Mouse (Mus musculus): ENCODE measurements around the gene Mea1. TPM values are rescaled to one million over a fixed set of nuclear protein-coding genes. Genes with fewer than 3 reads are reported as not detected.

Gene Mea1
- polyA plus RNA-seq, 1 experiment from 2014 or later = 180 TPM

Other genes starting within 250 kb of the Mea1 start
- 0.24 and 0.74 TPM in 2 replicates for gene Crip3, start 249.9 kb upstream of the Mea1 start, polyA plus RNA-seq (2014; fragmentation: Nextera tagmentation; extraction: Ambion mirVana)
- gene Slc22a7, start 240.3 kb upstream of the Mea1 start, polyA plus RNA-seq (2014; fragmentation: Nextera tagmentation; extraction: Ambion mirVana) = not detected in 2 replicates
- gene Ttbk1, start 191.1 kb upstream of the Mea1 start, polyA plus RNA-seq (2014; fragmentation: Nextera tagmentation; extraction: Ambion mirVana) = 2.6 and 3.1 TPM in 2 replicates
- 55.3 and 64.9 TPM in 2 replicates for gene Dnph1, start 182.1 kb upstream of the Mea1 start, polyA plus RNA-seq (2014; fragmentation: Nextera tagmentation; extraction: Ambion mirVana)
- 4.4 and 5.4 TPM in 2 replicates for gene Cul9, start 132.4 kb upstream of the Mea1 start, polyA plus RNA-seq (2014; fragmentation: Nextera tagmentation; extraction: Ambion mirVana)
- 5.9 and 7.7 TPM in 2 replicates for gene Srf, start 122.6 kb upstream of the Mea1 start, polyA plus RNA-seq (2014; fragmentation: Nextera tagmentation; extraction: Ambion mirVana)
- 32.9 and 35.8 TPM in 2 replicates for gene Ptk7, start 49.3 kb upstream of the Mea1 start, polyA plus RNA-seq (2014; fragmentation: Nextera tagmentation; extraction: Ambion mirVana)
- gene Klc4, start 32.8 kb upstream of the Mea1 start, polyA plus RNA-seq (2014; fragmentation: Nextera tagmentation; extraction: Ambion mirVana) = 36.4 and 38.4 TPM in 2 replicates
- gene Mrpl2, start 32.6 kb upstream of the Mea1 start, polyA plus RNA-seq (2014; fragmentation: Nextera tagmentation; extraction: Ambion mirVana) = 104 and 113 TPM in 2 replicates
- gene Cul7, start 28.5 kb upstream of the Mea1 start, polyA plus RNA-seq (2014; fragmentation: Nextera tagmentation; extraction: Ambion mirVana) = 31.7 and 37.0 TPM in 2 replicates
- gene Rrp36, start 4.4 kb upstream of the Mea1 start, polyA plus RNA-seq (2014; fragmentation: Nextera tagmentation; extraction: Ambion mirVana) = 49.8 and 53.5 TPM in 2 replicates
- gene Klhdc3, start 2.1 kb downstream of the Mea1 start, polyA plus RNA-seq (2014; fragmentation: Nextera tagmentation; extraction: Ambion mirVana) = 130 TPM in 2 replicates
- 119 and 124 TPM in 2 replicates for gene Ppp2r5d, start 26.3 kb downstream of the Mea1 start, polyA plus RNA-seq (2014; fragmentation: Nextera tagmentation; extraction: Ambion mirVana)
- 18.5 and 21.5 TPM in 2 replicates for gene Pex6, start 32.7 kb downstream of the Mea1 start, polyA plus RNA-seq (2014; fragmentation: Nextera tagmentation; extraction: Ambion mirVana)
- gene Gnmt, start 50.4 kb downstream of the Mea1 start, polyA plus RNA-seq (2014; fragmentation: Nextera tagmentation; extraction: Ambion mirVana) = 0.37 TPM in 1 of 2 replicates, not detected in the other
- gene Cnpy3, start 73.4 kb downstream of the Mea1 start, polyA plus RNA-seq (2014; fragmentation: Nextera tagmentation; extraction: Ambion mirVana) = 53.1 and 54.9 TPM in 2 replicates
- 0.38 and 0.95 TPM in 2 replicates for gene Ptcra, start 84.9 kb downstream of the Mea1 start, polyA plus RNA-seq (2014; fragmentation: Nextera tagmentation; extraction: Ambion mirVana)
- gene 2310039H08Rik, start 93.8 kb downstream of the Mea1 start, polyA plus RNA-seq (2014; fragmentation: Nextera tagmentation; extraction: Ambion mirVana) = 45.7 and 47.8 TPM in 2 replicates
- 147 and 150 TPM in 2 replicates for gene Rpl7l1, start 103.9 kb downstream of the Mea1 start, polyA plus RNA-seq (2014; fragmentation: Nextera tagmentation; extraction: Ambion mirVana)
- 6.7 and 8.4 TPM in 2 replicates for gene Bicral, start 179.7 kb downstream of the Mea1 start, polyA plus RNA-seq (2014; fragmentation: Nextera tagmentation; extraction: Ambion mirVana)
- 74.8 and 79.0 TPM in 2 replicates for gene Tbcc, start 211.9 kb downstream of the Mea1 start, polyA plus RNA-seq (2014; fragmentation: Nextera tagmentation; extraction: Ambion mirVana)
- gene Prph2, start 231.7 kb downstream of the Mea1 start, polyA plus RNA-seq (2014; fragmentation: Nextera tagmentation; extraction: Ambion mirVana) = not detected in 2 replicates